Mouse (Mus musculus) G1E-ER4 (cell line): ENCODE measurements around the gene Ankrd28. TPM values are rescaled to one million over a fixed set of nuclear protein-coding genes. Genes with fewer than 3 reads are reported as not detected.

Source experiments
- GATA1 ChIP-seq: IDR thresholded peaks from one replicate; pipeline ENCODE4 v1.8.0; 2012; ENCODE audit warnings: low read length, inconsistent platforms
- polyA plus RNA-seq: library from polyadenylated mRNA; stranded (reverse); fragments of >175 nt; gene quantifications from 2 replicates; pipeline ENCODE4 v1.2.3, GENCODE M21; 2012

The Ankrd28 gene
- polyA plus RNA-seq, 1 experiment, result 3.4 TPM

- TF ChIP-seq GATA1, result no peak
Observed at GRCm38 (mm10) chr14:31653101-31653875, 177.2 kb downstream of the Ankrd28 start.

- no peak for TF ChIP-seq GATA1
Observed at GRCm38 (mm10) chr14:31652624-31653023, 177.8 kb downstream of the Ankrd28 start.

GRCm38 (mm10) chr14:31652106-31652505 lies 178.3 kb downstream of the Ankrd28 start:
- no peak for TF ChIP-seq GATA1

- no peak for TF ChIP-seq GATA1
Observed at GRCm38 (mm10) chr14:31651206-31651605, 179.2 kb downstream of the Ankrd28 start.

GRCm38 (mm10) chr14:31650347-31650746 lies 180.1 kb downstream of the Ankrd28 start:
- TF ChIP-seq GATA1, result no peak

Other genes starting within 250 kb of the Ankrd28 start
- gene Colq, start 239.3 kb downstream of the Ankrd28 start, polyA plus RNA-seq, result not detected in 2 replicates
- not detected in 2 replicates for gene Gm49387, start 189.8 kb downstream of the Ankrd28 start, polyA plus RNA-seq
- gene Btd, start 189.6 kb downstream of the Ankrd28 start, polyA plus RNA-seq, result 4.9 TPM in 2 replicates
- 0.76 and 1.2 TPM in 2 replicates for gene Hacl1, start 189.4 kb downstream of the Ankrd28 start, polyA plus RNA-seq
- gene Galnt15, start 198.3 kb upstream of the Ankrd28 start, polyA plus RNA-seq, result not detected in 2 replicates